Mouse (Mus musculus) kidney, embryonic 16.5 days (tissue): ENCODE data around the gene Ece1. TPM values are rescaled to one million over a fixed set of nuclear protein-coding genes. Genes with fewer than 3 reads are reported as not detected.
A peak's percentile ranks its signal among the peaks of the same experiment; 100 is the strongest.

Experiments
- ATAC-seq: fragments of 200-750 bp; cut with Nextera tagmentation; 2 replicates; pipeline ENCODE4 v1.8.0; 2017; ENCODE audit warnings: moderate TSS enrichment; ENCODE audit not compliant: low FRiP score, low TSS enrichment
- H3K27ac ChIP-seq: fragments of 300-500 bp; sonication (generic); 2 replicates; pipeline ENCODE4 v1.5.1; 2014; ENCODE audit warnings: low read length
- H3K27me3 ChIP-seq: fragments of 300-500 bp; sonication (generic); 2 replicates; pipeline ENCODE4 v1.6.1; 2014; ENCODE audit warnings: low read length, control low read depth, mixed read lengths; ENCODE audit not compliant: insufficient read depth
- H3K36me3 ChIP-seq: fragments of 300-500 bp; sonication (generic); 2 replicates; pipeline ENCODE4 v1.6.1; 2014; ENCODE audit warnings: low read length, control low read depth, mixed read lengths; ENCODE audit not compliant: insufficient read depth
- H3K4me1 ChIP-seq: fragments of 300-500 bp; sonication (generic); 2 replicates; pipeline ENCODE4 v1.6.1; 2014; ENCODE audit warnings: low read length, control low read depth, mixed read lengths; ENCODE audit not compliant: insufficient read depth
- H3K4me2 ChIP-seq: fragments of 300-500 bp; sonication (generic); replicated peaks from 2 replicates; pipeline ENCODE4 v1.6.1; 2014; ENCODE audit warnings: low read depth, low read length
- H3K4me3 ChIP-seq: fragments of 300-500 bp; sonication (generic); 2 replicates; pipeline ENCODE4 v1.5.1; 2014; ENCODE audit warnings: mild to moderate bottlenecking, low read length
- H3K9ac ChIP-seq: fragments of 300-500 bp; sonication (generic); replicated peaks from 2 replicates; pipeline ENCODE4 v1.6.1; 2014; ENCODE audit warnings: low read length
- H3K9me3 ChIP-seq: fragments of 300-500 bp; sonication (generic); 2 replicates; pipeline ENCODE4 v1.6.1; 2016; ENCODE audit warnings: low read length, control low read depth
- WGBS: fragments of 180-500 bp; shearing (Covaris S2); extraction: QIAGEN DNeasy Blood & Tissue Kit; methylation state at CpG from one replicate; pipeline ENCODE4 v1.1.7; 2014; 5-methylcytosine and 5-hydroxymethylcytosine counted together
- polyA plus RNA-seq: library from polyadenylated mRNA; unstranded; fragments of >200 nt; fragmentation: Nextera tagmentation; extraction: Ambion mirVana; gene quantifications from 2 replicates; pipeline ENCODE4 v1.2.1, GENCODE M21; 2015

Ece1 gene
- polyA plus RNA-seq, 1 experiment from 2014 or later: 55.5 TPM

DNA sequence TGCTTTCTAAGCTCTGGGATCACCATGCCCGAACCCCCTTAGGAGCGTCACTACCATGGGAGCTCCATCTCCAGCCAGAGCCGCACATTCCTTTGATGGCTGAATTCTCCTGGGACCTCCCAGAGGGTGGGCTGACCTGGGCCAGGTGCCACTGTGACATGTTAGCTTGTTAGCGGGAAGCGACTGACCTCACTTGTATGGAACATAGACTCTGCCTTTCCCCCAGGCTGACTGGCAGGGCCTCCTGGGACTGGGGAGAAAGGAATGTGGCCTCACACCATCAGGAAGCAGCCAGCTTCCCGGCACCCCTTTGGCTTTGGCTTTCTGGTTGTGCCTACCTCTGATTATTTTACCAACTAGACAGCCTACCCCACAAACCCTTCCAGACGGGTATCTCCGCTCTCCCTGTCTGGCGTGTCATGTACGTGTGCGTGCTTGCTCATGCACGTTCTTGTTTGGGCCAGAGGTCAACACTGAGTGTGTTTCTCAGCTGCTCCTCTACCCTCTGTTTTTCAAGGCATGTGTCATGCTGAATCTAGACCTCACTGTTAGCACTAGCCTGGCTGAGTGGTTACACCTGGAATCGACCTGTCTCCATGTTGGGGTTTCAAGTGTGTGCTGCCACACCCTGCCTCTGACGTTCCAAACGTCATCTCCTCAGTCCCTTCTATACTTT is 67.4 kb downstream of the Ece1 start:
- Histone ChIP-seq H3K27me3 (no peaks in the 10 kb centered on the region), H3K4me3 (no peak overlapping the region), H3K4me2 (no peak overlapping the region), H3K4me1 (peaks cover 37% of the 10 kb centered on the region), H3K36me3 (peaks cover 5% of the 10 kb centered on the region; the same call in 1 of the 2 replicates), H3K9me3 (no peaks in the 10 kb centered on the region), H3K9ac (no peak overlapping the region), H3K27ac (peak overlapping the region; percentile 85)
- no peak for ATAC-seq
- 50% methylated on average over 15 of the region's 15 CpGs for WGBS

DNA sequence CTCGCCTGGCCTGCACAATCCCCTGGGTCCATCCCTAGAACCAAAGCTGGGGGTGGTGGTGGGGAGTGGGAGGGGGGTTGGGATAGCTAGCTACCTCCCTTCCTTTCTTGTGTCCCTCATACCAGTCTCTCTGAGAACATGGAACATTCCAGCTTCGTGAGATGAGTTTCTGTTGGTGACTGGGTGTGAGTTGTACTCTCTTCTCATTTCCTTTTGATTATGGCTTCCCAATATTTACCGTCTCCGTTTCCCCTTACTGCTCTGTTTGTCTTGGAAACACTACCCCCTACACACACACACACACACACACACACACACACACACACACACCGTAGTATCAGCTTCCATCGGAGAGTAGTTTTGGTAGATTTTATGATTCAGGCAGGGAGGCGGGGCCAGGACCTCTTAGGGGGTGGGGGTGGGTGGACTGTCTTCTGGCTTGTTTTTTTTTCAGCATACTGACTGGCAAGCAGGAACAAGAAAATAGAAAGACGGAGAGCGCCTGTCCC is 68.5 kb downstream of the Ece1 start:
- peaks cover 15% of the 10 kb centered on the region for H3K36me3 ChIP-seq
- no peaks in the 10 kb centered on the region for H3K9me3 ChIP-seq
- peaks cover 37% of the 10 kb centered on the region for H3K4me1 ChIP-seq
- 10% methylated on average over 9 of the region's 9 CpGs for WGBS
- no peak overlapping the region for H3K9ac ChIP-seq
- no peaks in the 10 kb centered on the region for H3K27me3 ChIP-seq
- ATAC-seq: peak; percentile 47
- no peak overlapping the region for H3K4me3 ChIP-seq
- peak overlapping the region; percentile 26 for H3K4me2 ChIP-seq
- H3K27ac ChIP-seq: peak overlapping the region; percentile 85

DNA sequence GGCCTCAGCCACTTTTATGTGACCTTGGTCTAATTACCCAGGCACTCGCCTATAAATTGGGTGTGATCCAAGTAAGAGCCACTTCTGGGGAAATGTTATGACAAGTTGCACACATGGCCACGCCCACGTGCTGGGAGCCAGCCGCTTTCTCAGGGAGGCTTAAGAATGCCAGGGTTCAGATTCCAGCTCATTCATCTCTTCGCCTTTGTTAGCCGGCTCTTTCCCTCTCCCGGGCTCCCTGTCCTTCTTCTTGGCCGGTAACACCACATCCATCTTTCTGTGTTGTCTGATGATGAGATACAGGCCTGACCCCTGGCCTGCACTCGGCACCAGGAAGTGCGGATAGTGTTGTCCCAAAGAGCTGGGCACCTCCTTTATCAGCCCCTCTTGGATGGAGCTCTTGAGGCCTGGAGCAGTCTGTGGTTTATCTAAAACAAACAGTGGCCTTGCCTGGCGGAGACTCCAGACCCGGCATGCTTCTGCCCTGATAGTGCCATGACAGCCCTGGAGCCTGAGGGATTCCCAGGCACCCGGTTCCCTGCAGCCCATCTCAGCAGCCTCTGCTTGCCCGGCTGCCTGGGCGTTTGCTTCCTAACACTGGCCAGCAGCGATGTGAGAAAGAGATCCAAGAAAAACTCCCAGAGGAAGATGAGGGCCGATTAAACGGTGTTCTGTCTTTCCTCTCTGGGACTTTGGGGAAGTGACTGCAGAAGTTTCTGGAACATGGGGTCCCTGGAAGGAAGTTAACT is 69.1 kb downstream of the Ece1 start:
- Histone ChIP-seq H3K27ac (peak overlapping the region; percentile 85), H3K36me3 (peaks cover 16% of the 10 kb centered on the region), H3K4me1 (peaks cover 37% of the 10 kb centered on the region), H3K9ac (peak overlapping the region; percentile 5; the same call in 1 of the 2 replicates), H3K27me3 (no peaks in the 10 kb centered on the region), H3K4me2 (peak overlapping the region; percentile 26), H3K9me3 (no peaks in the 10 kb centered on the region), H3K4me3 (no peak overlapping the region)
- WGBS: 12% methylated on average over 18 of the region's 18 CpGs
- ATAC-seq: peak; percentile 78

DNA sequence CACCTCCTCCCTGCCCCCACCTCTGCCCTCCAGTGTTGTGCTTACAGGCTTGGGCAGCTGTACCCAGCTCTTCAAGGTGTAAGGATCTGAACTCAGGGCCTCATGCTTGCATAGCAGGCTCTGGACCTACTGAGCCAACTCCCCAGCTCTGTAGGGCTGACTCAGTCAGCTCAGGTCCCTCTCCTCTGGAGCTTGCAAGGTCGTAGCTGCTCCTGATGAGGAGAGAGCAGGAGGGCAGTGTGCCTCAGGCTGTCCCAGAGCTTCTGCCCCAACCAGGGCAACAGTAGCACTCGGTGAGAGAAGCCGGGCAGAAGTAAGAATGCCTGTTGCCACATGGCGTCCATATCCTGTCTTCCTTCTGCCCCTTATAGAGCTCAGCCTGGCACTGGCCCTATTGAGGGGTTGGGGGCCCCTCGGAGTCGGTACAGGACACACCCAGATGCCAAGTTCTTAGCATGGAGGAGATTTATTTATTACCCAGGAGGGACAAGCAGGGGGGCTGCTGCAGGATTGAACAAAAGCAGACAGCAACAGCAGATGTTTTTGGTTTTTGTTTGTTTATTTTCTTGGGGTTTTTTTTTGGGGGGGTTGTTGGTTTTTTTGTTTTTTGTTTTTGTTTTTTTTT is 70.6 kb downstream of the Ece1 start:
- Histone ChIP-seq H3K4me1 (peaks cover 37% of the 10 kb centered on the region), H3K9ac (0 out of 2 replicates have a peak overlapping the region, but pooled peaks have one; percentile 39), H3K9me3 (no peaks in the 10 kb centered on the region), H3K27ac (0 out of 2 replicates have a peak overlapping the region, but pooled peaks have one; percentile 13), H3K4me3 (no peak overlapping the region), H3K36me3 (peaks cover 31% of the 10 kb centered on the region), H3K4me2 (no peak overlapping the region), H3K27me3 (no peaks in the 10 kb centered on the region)
- no peak for ATAC-seq
- WGBS: 50% methylated on average over 6 of the region's 6 CpGs

DNA sequence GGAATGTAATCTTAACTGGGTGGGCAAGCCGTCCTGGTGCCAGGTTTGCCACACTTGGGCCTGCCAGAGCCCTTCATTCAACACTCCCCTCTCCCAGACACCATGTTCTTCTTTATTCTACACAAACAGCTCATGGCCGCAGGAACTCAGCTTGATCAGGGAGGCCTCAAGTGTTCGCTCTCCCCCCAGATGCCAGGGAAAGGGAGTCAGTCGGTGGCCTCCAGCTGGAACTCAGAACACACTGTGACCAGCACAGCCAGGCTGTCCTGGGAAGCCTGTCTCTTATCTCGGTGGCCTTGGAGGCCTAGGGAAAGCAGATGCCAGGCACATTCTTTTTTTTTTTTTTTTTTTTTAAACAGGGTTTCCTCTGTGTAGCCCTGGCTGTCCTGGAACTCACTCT is 71.3 kb downstream of the Ece1 start:
- Histone ChIP-seq H3K9ac (no peak overlapping the region; the same call in 1 of the 2 replicates), H3K27ac (no peak overlapping the region)
- 76% methylated on average over 5 of the region's 5 CpGs for WGBS

DNA sequence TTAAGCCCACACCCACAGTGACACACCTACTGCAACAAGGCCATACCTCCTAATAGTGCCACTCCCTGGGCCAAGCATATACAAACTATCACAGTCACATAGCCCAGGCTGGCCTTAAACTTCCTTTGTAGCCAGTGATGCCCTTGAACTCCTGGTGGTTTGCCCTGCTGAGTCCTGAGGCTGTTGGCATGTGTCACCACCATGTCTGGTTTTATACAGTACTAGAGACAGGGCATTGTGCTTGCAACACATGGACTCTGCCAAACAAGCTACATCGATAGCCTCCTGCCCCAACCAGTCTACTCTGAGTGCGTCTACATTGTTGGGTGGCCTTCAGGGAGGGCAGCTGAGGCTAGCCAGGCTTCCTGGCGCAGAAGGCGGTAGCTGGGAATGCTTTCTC is 74.1 kb downstream of the Ece1 start:
- H3K9me3 ChIP-seq: no peaks in the 10 kb centered on the region
- H3K36me3 ChIP-seq: peaks cover 49% of the 10 kb centered on the region
- H3K4me2 ChIP-seq: no peak overlapping the region
- H3K27ac ChIP-seq: no peak overlapping the region
- no peak overlapping the region for H3K9ac ChIP-seq
- WGBS: 93% methylated on average over 4 of the region's 4 CpGs
- H3K27me3 ChIP-seq: no peaks in the 10 kb centered on the region
- no peak overlapping the region for H3K4me3 ChIP-seq
- H3K4me1 ChIP-seq: peaks cover 12% of the 10 kb centered on the region
- ATAC-seq: no peak

More for the DNA sequence above, 71.3 kb downstream of the Ece1 start:
- Histone ChIP-seq H3K9me3 (no peaks in the 10 kb centered on the region), H3K27me3 (no peaks in the 10 kb centered on the region), H3K4me2 (no peak overlapping the region), H3K36me3 (peaks cover 33% of the 10 kb centered on the region), H3K4me1 (peaks cover 37% of the 10 kb centered on the region), H3K4me3 (no peak overlapping the region)
- ATAC-seq: no peak

DNA sequence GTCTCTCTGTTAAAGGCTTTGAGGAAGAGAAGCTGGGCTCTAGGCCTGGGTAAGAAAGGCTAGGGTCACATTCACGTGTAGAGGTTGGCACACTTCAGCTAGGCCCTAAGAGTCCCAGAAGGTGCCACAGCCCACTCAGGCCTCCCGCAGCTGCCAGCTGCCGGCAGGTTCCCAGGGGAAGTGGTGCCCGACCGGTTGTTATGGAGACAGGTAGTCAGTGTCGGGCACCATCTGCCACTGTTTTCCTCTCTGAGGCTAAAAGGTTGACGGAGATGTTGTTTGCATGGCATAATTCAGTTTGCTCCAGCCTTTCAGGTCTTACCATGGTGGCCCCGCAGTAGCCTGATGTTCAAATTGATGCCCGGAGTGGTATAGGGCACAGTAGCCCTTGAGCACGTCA is 78.0 kb downstream of the Ece1 start:
- H3K4me3 ChIP-seq: no peak overlapping the region

DNA sequence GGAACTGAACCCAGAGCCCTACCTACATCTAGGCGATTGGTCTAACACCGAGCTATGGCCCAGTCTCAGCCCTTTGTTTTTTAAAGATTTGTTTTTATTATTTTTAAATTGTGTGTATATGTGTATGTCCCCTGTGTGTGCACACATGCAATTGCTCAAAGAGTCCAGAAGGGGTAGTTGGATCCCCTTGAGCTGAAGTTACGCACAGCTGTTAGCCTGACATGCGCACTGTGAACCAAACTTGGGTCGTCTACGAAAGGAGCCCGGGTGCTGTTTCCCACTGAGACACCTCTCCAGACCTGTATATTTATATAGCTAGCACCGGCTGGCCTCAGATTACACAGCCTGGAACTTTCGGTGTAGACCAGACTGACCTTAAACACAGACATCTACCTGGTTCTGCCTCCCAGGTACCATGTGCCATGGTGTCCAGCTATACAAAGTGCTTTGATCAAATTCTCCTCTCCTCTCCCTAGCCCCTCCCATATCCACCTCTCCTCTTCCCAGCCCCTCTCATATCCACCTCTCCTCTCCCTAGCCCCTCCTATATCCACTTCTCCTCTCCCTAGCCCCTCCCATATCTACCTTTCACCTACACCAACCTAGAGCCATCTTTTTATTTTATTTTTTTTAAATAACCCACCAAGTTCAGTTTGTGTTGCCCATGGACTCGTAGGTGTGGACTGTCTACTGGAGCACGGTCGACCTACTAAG is 79.3 kb downstream of the Ece1 start:
- peaks cover 8% of the 10 kb centered on the region for H3K4me1 ChIP-seq
- 0 out of 2 replicates have a peak, but pooled peaks have one; percentile 20 for ATAC-seq
- no peak overlapping the region for H3K9ac ChIP-seq
- no peak overlapping the region for H3K4me3 ChIP-seq
- WGBS: 87% methylated on average over 12 of the region's 12 CpGs
- no peak overlapping the region for H3K4me2 ChIP-seq
- H3K36me3 ChIP-seq: peaks cover 49% of the 10 kb centered on the region
- no peaks in the 10 kb centered on the region for H3K27me3 ChIP-seq
- no peak overlapping the region for H3K27ac ChIP-seq
- H3K9me3 ChIP-seq: no peaks in the 10 kb centered on the region

More for the DNA sequence above, 78.0 kb downstream of the Ece1 start:
- 82% methylated on average over 10 of the region's 10 CpGs for WGBS
- no peak overlapping the region for H3K9ac ChIP-seq
- no peak overlapping the region for H3K4me2 ChIP-seq
- H3K9me3 ChIP-seq: no peaks in the 10 kb centered on the region
- H3K27ac ChIP-seq: no peak overlapping the region
- H3K4me1 ChIP-seq: peaks cover 8% of the 10 kb centered on the region
- peaks cover 50% of the 10 kb centered on the region for H3K36me3 ChIP-seq
- ATAC-seq: no peak
- H3K27me3 ChIP-seq: no peaks in the 10 kb centered on the region
